Mouse (Mus musculus) adrenal gland, postnatal 36 days (tissue): Measurements from ENCODE around the gene Tjap1. TPM values are rescaled to one million over a fixed set of nuclear protein-coding genes. Genes with fewer than 3 reads are reported as not detected.

ENCODE experiments used
- DNase-seq, 2 experiments: peaks; one replicate each; pipeline ENCODE4 v3.0.0; 2021; ENCODE audit warnings: mixed read lengths in 1 of 2
- microRNA-seq: library from miRNA; unstranded; fragments of <30 nt; microRNA quantifications from one replicate; pipeline ENCODE4 v1.2.0, GENCODE M21; 2021
- total RNA-seq, 2 experiments: library from RNA; stranded (reverse); gene quantifications; 2 replicates each; pipeline ENCODE4 v1.2.3; 2021

Gene Tjap1
- total RNA-seq, 2 experiments from 2014 or later, result 46.1 to 49.9 TPM

- DNase-seq, result peak; percentile 60 to 72
Observed at GRCm38 (mm10) chr17:46252571-46253451, 30.0 kb downstream of the Tjap1 start.

DNA sequence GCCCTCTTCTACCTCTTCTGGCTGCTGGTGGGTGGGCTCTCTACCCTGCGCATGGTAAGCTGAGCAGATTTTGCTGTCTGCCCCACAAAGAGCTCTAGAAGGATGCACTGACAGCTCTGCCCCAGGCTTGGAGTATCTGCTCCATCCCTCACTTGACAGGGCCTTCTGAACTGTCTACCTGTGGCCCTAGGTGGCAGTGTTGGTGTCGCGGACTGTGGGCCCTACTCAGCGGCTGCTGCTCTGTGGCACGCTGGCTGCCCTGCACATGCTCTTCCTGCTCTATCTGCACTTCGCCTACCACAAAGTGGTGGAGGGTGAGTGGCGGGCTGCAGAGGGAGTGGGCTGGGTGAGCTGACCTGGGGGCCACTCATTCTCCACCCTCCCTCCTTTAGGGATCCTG lies 31.7 kb downstream of the Tjap1 start:
- DNase-seq, result no peak

- no peak for DNase-seq
Observed at GRCm38 (mm10) chr17:46248189-46248522, 34.7 kb downstream of the Tjap1 start.

- peak; percentile 96 for DNase-seq
Observed at GRCm38 (mm10) chr17:46247512-46248188, 35.2 kb downstream of the Tjap1 start, which contains the start of the genes Polr1c and Yipf3. TSS of gene Polr1c (minus strand) at chr17:46248054. TSS of gene Yipf3 (plus strand) at chr17:46248080.

DNA sequence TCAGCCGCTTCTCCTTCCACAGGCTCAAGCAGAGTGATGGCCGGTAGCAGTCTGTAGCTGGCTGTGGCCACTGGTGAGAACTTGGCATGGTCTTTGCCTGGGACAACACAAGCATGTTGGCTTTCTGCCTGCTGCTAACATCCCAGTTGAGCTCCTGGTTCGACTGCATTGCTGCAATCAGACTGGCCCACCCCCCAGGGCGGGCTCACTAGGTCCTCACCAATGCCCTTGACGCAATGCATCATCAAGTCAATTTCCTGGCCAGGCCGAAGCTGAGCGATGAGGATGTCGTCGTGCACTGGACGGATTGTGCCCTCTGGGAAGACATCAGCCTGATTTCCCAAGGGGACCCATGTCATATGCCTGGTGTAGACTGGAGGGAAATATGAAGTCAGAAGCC lies 38.2 kb downstream of the Tjap1 start:
- DNase-seq, result peak; percentile 89 to 90

- DNase-seq, result peak; percentile 35 to 56
Observed at GRCm38 (mm10) chr17:46243624-46244023, 39.2 kb downstream of the Tjap1 start.

- peak; percentile 40 to 50 for DNase-seq
Observed at GRCm38 (mm10) chr17:46242993-46243392, 39.8 kb downstream of the Tjap1 start.

GRCm38 (mm10) chr17:46242274-46242673 lies 40.6 kb downstream of the Tjap1 start:
- no peak for DNase-seq

DNA sequence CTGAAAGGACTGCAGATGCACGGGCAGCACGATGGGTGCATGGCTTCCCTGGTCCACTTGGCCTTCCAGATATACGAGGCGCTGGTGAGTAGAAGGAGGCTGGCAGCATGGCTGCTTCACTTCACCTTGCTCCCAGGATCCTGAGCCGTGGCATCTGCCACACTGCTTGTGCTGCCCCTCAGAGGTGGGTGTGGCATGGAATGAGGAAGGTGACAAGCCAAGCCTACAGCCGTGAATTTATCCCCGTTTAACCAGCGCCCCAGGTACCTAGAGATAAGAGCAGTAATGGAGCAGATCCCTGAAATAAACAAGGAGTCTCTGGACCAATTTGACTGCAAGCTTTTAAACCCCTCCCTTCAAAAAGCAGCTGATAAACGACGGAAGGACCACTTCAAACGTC lies 41.4 kb downstream of the Tjap1 start:
- no peak for DNase-seq

DNA sequence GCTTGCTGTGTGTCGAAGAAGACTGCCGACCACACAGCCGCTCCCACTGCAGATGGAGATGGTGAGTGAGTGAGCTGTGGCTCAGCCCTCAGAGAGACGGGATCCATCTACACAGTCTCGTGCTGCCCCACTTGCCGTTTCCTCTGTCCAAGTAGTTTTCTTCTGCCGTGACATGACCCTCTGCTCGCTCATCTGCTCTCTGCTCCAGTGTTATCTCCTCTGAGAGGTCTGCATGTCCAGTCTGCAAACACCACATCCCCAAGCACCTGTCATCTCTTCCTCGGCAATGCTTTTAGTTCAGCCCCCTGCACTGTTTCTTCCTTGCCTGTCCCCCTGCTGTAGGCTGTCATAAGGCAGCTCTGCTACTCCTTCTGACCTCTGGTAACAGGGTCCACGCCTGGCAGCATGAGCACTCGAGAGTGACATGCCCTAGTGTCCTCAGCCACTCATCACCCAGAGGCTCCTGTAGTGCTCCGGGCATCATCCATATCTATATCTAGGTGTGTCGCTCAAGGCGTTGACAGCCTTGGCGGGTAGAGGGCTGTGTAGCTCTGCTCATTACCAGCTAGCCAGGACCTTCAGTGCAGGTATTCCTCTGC lies 43.2 kb downstream of the Tjap1 start:
- no peak for DNase-seq

DNA sequence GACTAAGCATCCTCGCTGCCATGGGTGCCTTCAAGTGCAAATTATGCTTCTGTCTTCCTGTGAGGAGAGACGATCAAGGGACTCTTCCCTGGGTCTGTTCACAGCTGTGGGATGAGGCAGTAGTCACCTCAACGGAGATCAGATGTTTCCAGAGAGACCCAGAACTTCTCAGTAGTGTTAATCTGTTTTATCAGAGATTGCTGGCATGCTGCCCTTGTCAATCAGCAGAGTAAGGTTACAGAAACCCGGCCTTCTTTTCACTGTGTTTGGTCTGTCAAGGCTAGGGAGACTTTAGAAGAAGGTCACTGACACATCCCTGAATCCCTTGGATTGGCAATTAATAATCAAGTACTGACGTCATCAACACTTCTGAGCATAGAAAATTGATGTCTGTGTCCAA lies 45.3 kb downstream of the Tjap1 start:
- peak; percentile 60 to 62 for DNase-seq

DNA sequence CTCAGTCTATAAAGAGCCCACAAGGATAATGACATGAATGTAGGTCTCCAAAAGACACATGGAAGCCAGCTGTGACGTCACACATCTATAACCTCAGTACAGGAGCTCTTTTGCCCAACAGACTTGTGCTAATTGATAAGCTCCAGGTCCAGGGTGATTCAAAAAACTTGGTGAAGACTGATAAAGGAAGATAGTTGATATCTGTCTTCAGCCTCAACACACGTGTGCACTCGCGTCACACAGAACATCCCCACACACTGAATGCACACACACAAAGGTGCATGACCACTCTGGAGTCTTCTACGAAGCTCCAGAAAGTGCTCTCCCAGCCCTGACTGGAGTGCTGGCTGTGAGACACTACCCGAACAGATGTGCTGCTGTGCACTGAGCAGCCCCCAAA lies 45.7 kb downstream of the Tjap1 start:
- DNase-seq, result no peak

DNA sequence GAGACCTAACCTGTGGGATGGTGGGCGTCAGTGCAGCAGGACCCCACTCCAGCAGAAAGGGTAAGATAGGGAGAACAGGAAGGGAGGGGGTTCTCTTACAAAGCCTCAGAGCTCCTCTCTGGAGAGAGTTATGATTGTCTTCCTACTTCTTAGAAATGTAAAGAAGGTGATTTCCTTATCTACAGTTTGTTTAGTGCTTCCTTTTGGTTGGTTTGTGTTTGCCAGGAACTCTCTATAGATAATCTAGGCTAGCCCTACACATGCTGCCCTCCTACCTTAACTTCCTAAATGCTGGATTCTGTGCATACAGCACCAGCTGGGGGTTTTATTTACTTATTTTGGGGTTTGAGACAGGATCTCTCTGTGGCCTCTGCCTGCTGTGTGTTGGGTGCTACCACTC lies 46.8 kb downstream of the Tjap1 start:
- DNase-seq, result no peak

DNA sequence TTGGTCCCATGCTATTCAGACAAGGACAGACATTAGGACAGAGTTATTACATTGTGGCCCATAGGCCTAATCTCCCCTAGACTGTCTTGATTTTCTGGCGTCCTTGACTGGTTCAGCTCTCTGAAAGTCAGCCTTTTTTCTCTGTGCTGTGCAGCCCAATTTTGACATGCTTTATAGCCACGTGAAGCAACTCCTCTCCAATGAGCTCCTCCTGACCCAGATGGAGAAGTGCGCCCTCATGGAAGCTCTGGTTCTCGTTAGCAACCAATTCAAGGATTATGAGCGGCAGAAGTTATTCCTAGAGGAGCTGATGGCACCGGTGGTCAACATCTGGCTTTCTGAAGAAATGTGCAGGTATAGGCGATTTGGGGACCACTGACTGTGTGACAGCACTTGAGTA lies 55.2 kb downstream of the Tjap1 start:
- DNase-seq, result peak; percentile 68 to 71

DNA sequence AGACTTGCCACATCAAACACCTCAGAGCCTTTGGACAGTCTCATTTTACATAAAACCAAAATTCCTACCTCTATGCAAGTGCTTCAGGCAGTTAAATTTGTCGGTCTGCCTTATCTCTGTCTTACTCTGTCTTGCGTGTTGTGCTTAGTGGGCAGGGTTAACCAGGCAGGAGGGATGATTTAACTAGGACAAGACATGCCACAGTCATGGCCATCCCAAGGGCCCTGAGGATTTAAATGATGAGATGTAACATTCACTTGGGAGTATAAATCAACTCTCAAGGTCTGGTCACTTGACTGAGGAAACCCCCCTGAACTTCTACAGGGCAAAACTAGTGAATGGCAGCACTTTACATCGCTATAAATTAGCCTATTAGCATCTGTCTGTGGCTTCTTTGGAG lies 61.2 kb downstream of the Tjap1 start:
- DNase-seq, result peak; percentile 49 to 62

DNA sequence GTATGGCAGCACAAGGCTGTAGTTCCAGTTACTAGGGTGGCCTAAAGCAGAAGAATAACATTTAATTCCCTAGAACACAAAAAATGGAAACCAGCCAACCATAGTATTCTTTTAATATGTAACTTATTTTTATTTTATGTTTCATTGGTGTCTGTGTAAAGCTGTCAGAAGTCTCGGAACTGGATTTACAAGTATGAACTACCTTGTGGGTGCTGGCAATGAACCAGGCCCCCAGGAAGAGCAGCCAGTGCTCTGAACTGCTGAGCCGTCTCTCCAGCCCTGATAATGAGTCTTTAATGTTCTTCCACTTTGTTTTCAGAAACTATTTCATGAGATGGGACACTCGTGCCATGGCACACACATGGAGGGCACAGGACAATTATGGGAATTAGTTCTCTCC lies 72.3 kb downstream of the Tjap1 start:
- no peak for DNase-seq

Small RNA genes lying within 50 kb of the gene (microRNA-seq; reads per million reads assigned to microRNA genes)
- not detected for gene Mir693

Other genes with a start within 250 kb of the Tjap1 start
- 100 to 1,000 TPM in 1 of 2 experiments, 10 to 100 TPM in 1; 99.1 to 106 TPM for gene Mrps18a, start 172.0 kb downstream of the Tjap1 start, total RNA-seq
- gene Rsph9, start 138.8 kb downstream of the Tjap1 start, total RNA-seq, result 10 to 100 TPM in 1 of 2 experiments, 1 to 10 TPM in 1; 7.9 to 12.8 TPM
- gene Mad2l1bp, start 129.5 kb downstream of the Tjap1 start, total RNA-seq, result 10 to 100 TPM; 19.7 to 20.1 TPM
- 10 to 100 TPM; 67.4 to 78.1 TPM for gene Gtpbp2, start 122.0 kb downstream of the Tjap1 start, total RNA-seq
- 10 to 100 TPM; 43.3 to 45.3 TPM for gene Polh, start 80.4 kb downstream of the Tjap1 start, total RNA-seq
- gene Xpo5, start 80.2 kb downstream of the Tjap1 start, total RNA-seq, result 10 to 100 TPM; 81.4 to 87.7 TPM
- gene Polr1c, start 35.0 kb downstream of the Tjap1 start, total RNA-seq, result 100 to 1,000 TPM in 1 of 2 experiments, 10 to 100 TPM in 1; 97.8 to 119 TPM
- 100 to 1,000 TPM; 137 to 176 TPM for gene Yipf3, start 34.9 kb downstream of the Tjap1 start, total RNA-seq
- gene Lrrc73, start 29.5 kb downstream of the Tjap1 start, total RNA-seq, result 1 to 10 TPM; 5.4 to 8.9 TPM
- gene Dlk2, start 14.4 kb upstream of the Tjap1 start, total RNA-seq, result under 1 TPM in 1 of 2 experiments, not detected in 1; 0.33 TPM
- gene Abcc10, start 45.3 kb upstream of the Tjap1 start, total RNA-seq, result 1 to 10 TPM; 6.8 to 7.4 TPM
- gene Zfp318, start 100.7 kb upstream of the Tjap1 start, total RNA-seq, result 10 to 100 TPM; 23.3 to 29.0 TPM
- gene Crip3, start 145.9 kb upstream of the Tjap1 start, total RNA-seq, result 1 to 10 TPM in 1 of 2 experiments, under 1 TPM in 1; 0.43 to 1.1 TPM
- gene Slc22a7, start 155.4 kb upstream of the Tjap1 start, total RNA-seq, result not detected
- gene Ttbk1, start 204.6 kb upstream of the Tjap1 start, total RNA-seq, result 1 to 10 TPM in 1 of 2 experiments, under 1 TPM in 1; 0.63 to 1.1 TPM
- gene Dnph1, start 213.7 kb upstream of the Tjap1 start, total RNA-seq, result 1 to 10 TPM; 4.2 to 6.9 TPM